Mouse (Mus musculus): ENCODE measurements at regions not wholly inside any gene's neighbourhood (a gene's known extent, or its start where the extent isn't known, plus 50 kb on each side); places are given as distances from the start of the nearest gene placed in this dataset.

- TF ChIP-seq CTCF (IDR thresholded peaks at IDR 0.05; ENCODE audit: low read depth) (no peak), EP300 (IDR thresholded peaks at IDR 0.05; ENCODE audit: low read depth) (no peak)
Measured at GRCm38 (mm10) chr6:82824684-82825083, 50.4 kb upstream of the Hk2 start.

Data from heart, postnatal 0 days (tissue).